Mouse (Mus musculus) layer of hippocampus, adult 9-11 months (tissue): ENCODE results near the gene Vps36.

Source experiments
- DNase-seq: peaks from one replicate; pipeline ENCODE4 v3.0.0; 2022

Gene Vps36

DNA sequence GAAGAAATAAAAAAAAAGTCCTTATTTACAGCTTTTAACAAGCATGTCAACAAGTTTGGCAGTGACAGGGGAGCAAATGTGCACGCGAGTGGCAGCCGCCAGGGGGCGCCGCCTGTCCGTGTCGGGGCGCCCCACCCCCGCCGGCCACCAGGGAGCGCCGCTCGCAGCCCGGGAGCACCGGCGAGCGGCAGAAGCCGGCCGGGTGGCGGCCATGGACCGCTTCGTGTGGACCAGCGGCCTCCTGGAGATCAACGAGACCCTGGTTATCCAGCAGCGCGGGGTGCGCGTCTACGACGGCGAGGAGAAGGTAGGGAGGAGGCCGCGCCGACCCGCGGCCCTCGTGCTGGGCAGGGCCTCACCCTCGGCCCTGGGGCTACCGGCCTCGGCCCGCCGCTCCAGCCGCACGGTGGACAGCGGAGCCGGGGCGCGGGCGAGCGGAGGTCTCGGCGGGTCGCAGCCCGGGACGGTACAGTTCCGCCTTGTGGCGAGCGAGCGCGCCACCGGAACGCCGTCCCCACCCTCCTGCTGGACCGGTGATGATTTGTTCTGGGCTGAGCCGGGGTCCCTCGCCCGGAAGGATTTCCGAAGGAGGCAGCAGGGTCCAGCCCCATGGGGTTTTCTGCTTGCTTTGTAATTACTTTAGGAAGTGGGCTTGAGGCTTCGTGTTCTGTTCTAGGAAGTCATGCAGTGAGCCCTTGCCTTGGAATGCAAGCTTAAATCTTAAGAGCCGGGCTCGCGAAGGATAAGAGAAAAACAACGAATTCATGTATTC is at the start of gene Vps36:
Vps36 (plus strand) TSS at position 150 of the 772 bp plus-strand sequence.
- peak; percentile 84 for DNase-seq

GRCm38 (mm10) chr8:22143764-22144491 is 48.7 kb upstream of the Vps36 start:
- DNase-seq: no peak

DNA sequence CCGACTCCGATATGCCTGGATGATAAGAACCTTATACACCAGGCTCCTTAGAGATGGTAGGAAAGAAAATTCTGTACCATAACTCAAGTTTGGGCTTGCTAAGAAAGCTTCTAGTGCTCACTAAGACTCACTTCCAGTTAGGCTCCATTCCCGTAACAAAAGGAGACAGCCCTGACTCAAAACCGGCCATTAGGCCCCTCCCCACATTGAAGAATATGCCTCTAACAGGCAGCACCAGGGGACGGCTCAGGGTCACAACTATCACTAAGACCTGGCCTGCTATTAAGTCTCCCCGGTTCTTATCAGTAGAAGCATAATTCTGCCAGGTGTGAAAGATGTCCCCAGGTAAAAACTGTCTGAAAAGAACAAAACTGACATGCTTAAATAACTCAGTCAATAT is 46.8 kb upstream of the Vps36 start:
- DNase-seq: no peak

DNA sequence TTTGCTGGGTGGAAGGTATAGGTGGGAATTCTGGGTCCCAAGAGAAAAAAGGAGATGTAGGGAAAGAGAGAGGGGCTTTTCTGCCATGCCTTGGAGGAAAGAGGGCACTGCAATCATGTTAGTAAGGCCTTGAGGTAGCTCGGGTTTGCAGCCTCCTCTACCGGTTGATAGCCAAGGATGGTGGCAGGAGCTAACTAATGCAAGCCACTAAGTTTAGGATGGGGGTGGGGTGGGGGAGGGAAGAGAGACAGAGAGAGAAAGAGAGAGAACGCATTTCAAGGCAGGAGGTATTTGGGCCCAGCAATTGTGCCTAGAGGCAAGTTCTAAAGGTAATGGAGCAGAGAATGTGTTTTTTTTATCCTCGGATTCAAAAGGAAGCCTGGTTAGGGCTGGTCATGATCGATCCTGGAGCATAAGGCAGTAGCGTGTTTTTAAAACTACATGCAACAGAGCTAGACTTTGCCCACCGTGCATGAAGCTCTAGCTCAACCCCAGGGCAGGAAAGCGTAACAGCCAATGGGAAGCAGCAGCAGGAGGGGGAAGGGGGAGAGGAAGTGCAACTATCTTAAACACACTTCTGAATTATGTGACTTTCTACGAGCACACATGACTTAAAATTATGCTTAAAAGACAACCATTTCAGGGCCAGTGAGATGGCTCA is 44.8 kb upstream of the Vps36 start:
- DNase-seq: no peak

- no peak for DNase-seq
These were observed 44.3 kb upstream of the Vps36 start for GRCm38 (mm10) chr8:22148367-22148740.

DNA sequence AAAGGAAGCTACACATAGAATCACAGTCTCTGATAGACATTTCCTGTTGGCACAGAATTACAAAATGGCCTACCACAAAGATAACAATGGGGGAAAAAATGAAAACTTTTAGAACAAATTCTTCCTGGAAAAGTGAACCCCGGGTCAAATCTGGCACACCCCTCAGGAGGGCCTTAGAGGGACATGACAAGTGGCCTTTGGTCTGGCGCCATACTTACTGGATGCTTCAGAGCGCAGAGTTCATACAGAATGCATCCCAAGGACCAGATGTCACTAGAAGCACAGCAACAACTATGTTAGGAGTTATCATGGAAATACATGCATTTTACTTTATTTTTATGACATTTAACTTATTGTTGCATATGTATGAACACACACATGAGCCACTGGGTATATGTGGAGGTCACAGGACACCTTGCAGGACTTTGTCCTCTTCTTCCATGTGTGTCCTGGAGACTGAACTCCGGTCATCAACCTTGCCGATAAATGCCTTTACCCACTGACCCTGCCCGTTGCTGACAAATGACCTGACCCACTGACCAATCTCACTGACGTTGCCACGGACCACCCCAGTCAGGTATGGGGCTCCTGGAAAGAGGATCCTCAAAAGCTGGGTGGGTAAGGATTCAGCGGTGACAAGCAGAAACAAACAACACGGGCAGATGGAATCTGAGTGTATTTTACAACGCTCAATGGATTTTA is 42.8 kb upstream of the Vps36 start:
- DNase-seq: no peak

DNA sequence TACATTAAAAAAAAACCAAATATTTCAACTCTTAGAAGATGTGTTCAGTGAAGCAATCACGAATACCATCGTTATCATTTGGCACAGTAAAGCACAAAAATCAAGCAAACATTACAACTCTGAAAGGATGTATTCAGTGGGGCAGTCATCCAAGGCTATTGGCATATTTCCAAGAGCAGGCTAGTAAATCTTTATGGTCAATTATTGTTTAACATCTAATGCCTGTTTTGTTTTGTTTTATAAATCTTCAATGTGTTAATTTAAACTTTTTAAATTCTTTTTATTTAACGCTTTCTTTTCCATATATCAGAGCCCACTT is 42.3 kb upstream of the Vps36 start:
- DNase-seq: no peak

DNA sequence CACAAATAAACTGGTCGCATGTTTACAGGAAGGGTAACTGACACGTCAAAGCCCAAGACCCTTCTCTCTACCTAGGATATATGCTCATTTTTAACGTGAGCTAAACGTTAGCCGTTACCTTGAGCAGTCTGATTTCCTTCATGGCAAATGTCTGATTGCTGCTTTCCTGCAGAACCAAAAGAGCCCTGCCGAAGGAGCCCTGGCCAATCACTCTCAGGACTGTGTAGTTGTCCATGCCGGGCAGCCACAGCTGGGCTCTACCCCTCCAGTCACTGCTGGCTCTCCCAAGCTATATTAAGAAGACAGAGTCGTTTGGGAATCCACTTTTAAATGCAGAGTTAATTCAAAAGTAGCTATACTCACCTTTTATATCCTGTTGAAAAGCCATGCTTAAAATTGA is 30.4 kb upstream of the Vps36 start:
- no peak for DNase-seq

GRCm38 (mm10) chr8:22164431-22164830 is 28.2 kb upstream of the Vps36 start:
- no peak for DNase-seq

GRCm38 (mm10) chr8:22165251-22166079 is 27.1 kb upstream of the Vps36 start:
- no peak for DNase-seq

DNA sequence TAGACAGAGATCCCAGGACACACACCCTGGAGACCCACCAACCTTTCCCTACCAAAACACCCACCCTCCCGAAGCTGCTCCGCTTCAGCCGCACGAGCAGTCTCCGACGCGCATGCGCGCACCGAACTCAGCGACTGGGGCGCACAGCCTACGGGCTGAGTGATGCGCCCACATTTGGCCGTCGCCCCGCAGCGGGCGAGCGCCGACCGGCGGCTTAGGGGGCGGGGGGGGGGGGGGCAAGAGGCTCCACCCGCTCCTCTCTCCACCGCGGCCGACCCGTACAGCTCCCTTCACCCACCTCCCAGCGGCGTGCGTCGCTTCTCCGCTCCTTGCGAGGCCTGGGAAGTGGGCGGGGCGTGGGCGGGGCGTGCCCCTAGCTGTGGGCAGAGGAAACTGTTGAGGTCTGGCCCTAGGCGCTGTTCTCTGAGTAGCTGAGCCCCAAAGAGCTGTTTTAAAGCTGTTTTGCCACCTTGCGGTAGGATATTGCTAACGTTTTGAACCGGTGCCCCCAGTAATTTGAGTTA is 26.5 kb upstream of the Vps36 start, which contains the start of gene Nek3:
Nek3 (minus strand) TSS at position 356 of the 524 bp plus-strand sequence.
- DNase-seq: peak; percentile 83

GRCm38 (mm10) chr8:22169167-22169566 is 23.4 kb upstream of the Vps36 start:
- DNase-seq: no peak

DNA sequence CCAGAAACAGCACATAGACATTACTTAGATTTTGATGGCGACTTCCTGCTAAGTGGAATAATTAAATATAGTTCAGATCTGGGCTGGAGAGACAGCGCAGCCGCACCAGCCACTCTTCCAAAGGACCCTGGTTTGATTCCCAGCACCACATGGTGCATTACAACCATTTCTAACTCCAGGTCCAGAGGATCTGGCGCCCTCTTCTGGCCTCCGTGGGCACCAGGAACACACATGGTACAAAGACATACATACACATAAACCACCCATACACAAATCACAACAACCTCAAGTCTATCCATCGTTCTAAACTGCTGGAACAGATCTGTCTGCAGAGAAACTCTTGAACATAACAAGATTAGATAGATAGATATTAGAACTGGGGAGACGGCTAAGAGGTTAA is 16.6 kb upstream of the Vps36 start:
- DNase-seq: no peak

GRCm38 (mm10) chr8:22184884-22185283 is 7.7 kb upstream of the Vps36 start:
- no peak for DNase-seq

GRCm38 (mm10) chr8:22185431-22186397 is 6.9 kb upstream of the Vps36 start, which contains the start of gene Ckap2:
TSS of gene Ckap2 (minus strand) at chr8:22185819.
- DNase-seq: peak; percentile 78

GRCm38 (mm10) chr8:22193432-22194010 is 912 bp downstream of the Vps36 start:
- no peak for DNase-seq

DNA sequence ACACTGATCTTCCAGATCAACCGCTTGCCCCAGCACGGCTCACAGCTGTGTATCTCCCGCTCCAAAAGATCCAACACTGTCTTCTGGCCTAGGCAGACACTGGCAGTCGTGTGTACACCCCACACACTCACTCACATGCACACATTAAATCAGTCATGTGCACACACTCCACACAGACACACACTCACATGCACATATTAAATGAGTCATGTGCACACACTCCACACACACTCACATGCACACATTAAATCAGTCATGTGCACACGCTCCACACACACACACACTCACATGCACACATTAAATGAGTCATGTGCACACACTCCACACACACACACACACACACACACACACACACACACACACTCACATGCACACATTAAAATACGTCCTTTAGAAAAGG is 5.3 kb downstream of the Vps36 start:
- DNase-seq: no peak

- no peak for DNase-seq
These were observed 6.9 kb downstream of the Vps36 start for GRCm38 (mm10) chr8:22199481-22199880.

DNA sequence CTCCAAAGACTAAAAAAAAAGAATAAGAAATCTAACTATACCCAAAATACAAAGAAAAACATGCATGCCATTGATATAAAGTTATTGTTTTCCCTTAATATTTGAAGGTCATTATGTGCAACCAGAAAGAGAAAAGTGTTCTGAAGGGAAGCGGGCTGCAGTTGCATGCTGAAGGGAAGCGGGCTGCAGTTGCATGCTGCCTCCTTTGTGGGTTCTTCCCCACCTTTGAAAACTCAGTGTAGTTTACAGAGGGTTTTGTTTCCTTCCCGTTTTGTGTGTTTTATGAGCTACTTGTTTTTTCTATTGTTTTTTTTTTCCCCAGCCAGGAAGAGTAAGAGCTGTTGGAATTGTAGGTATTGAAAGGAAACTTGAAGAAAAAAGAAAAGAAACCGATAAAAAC is 14.9 kb downstream of the Vps36 start:
- no peak for DNase-seq

DNA sequence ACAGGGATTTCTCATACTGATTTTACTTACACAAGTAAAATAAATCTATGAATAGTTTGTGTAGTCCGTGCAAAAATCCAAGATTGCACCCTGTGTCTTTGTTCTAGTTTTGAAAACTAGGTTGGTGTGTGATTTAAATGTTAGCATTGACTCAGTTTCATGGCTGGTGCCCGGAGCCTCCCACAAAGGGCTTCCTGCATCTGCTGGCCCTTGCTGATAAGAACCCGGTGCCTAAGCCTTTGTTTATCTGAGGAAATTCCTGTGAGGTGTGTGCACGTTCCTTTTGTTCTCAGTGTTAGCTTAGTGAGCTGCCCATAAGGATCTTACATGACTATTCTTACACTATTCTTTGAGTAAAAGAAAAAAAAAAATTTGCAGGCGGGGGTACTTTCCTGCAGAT is 16.4 kb downstream of the Vps36 start:
- DNase-seq: no peak
